Mouse (Mus musculus) hindbrain, embryonic 14.5 days (tissue): Measurements from ENCODE around the gene Stk40. TPM values are rescaled to one million over a fixed set of nuclear protein-coding genes. Genes with fewer than 3 reads are reported as not detected.

ENCODE experiments used
- ATAC-seq: fragments of 200-750 bp; cut with Nextera tagmentation; 2 replicates; pipeline ENCODE4 v1.8.0; 2017; ENCODE audit warnings: moderate number of reproducible peaks, mild to moderate bottlenecking, moderate TSS enrichment, moderate library complexity; ENCODE audit not compliant: low FRiP score
- DNase-seq: peaks from one replicate; pipeline ENCODE4 v3.0.0-alpha.2; 2015; ENCODE audit warnings: low spot score
- H3K27ac ChIP-seq: fragments of 300-500 bp; sonication (generic); 2 replicates; pipeline ENCODE4 v1.5.1; 2014; ENCODE audit warnings: mild to moderate bottlenecking, moderate library complexity
- H3K27me3 ChIP-seq: fragments of 300-500 bp; sonication (generic); 2 replicates; pipeline ENCODE4 v1.6.1; 2014; ENCODE audit warnings: mild to moderate bottlenecking, low read length, mixed read lengths; ENCODE audit not compliant: control insufficient read depth, insufficient read depth
- H3K36me3 ChIP-seq: fragments of 300-500 bp; sonication (generic); replicated peaks from 2 replicates; pipeline ENCODE4 v1.6.1; 2014; ENCODE audit not compliant: control insufficient read depth, insufficient read depth
- H3K4me1 ChIP-seq: fragments of 300-500 bp; sonication (generic); replicated peaks from 2 replicates; pipeline ENCODE4 v1.6.1; 2014; ENCODE audit warnings: antibody characterized with exemption, low read length, mixed read lengths; ENCODE audit not compliant: control insufficient read depth, insufficient read depth
- H3K4me2 ChIP-seq: fragments of 300-500 bp; sonication (generic); replicated peaks from 2 replicates; pipeline ENCODE4 v1.6.1; 2014; ENCODE audit warnings: mild to moderate bottlenecking, moderate library complexity
- H3K4me3 ChIP-seq: fragments of 300-500 bp; sonication (generic); replicated peaks from 2 replicates; pipeline ENCODE4 v1.5.1; 2014; ENCODE audit warnings: mild to moderate bottlenecking, low read length
- H3K9ac ChIP-seq: fragments of 300-500 bp; sonication (generic); 2 replicates; pipeline ENCODE4 v1.6.1; 2014
- H3K9me3 ChIP-seq: fragments of 300-500 bp; sonication (generic); 2 replicates; pipeline ENCODE4 v1.6.1; 2016; ENCODE audit warnings: low read length; ENCODE audit not compliant: control insufficient read depth
- WGBS: fragments of 180-500 bp; shearing (Covaris S2); extraction: QIAGEN DNeasy Blood & Tissue Kit; methylation state at CpG from one replicate; pipeline ENCODE4 v1.1.7; 2014; 5-methylcytosine and 5-hydroxymethylcytosine counted together
- polyA plus RNA-seq: library from polyadenylated mRNA; unstranded; fragments of >200 nt; fragmentation: Nextera tagmentation; extraction: Ambion mirVana; gene quantifications from 2 replicates; pipeline ENCODE4 v1.2.1, GENCODE M21; 2014

Gene Stk40
- polyA plus RNA-seq = 24.2 and 25.2 TPM in 2 replicates

- no peaks in the 10 kb centered on the region for H3K36me3 ChIP-seq
- peak within 1 kb of the TSS; percentile 98 for H3K4me2 ChIP-seq
- WGBS = under 1% methylated on average over 34 of the region's 34 CpGs
- DNase-seq = peak; percentile 99
- H3K4me3 ChIP-seq = peak within 1 kb of the TSS; percentile 96
- H3K9ac ChIP-seq = peak within 1 kb of the TSS; percentile 89
- H3K27me3 ChIP-seq = no peaks in the 10 kb centered on the region
- H3K9me3 ChIP-seq = no peaks in the 10 kb centered on the region
- ATAC-seq = peak; percentile 96
- H3K4me1 ChIP-seq = peaks cover 41% of the 10 kb centered on the region
- peak within 1 kb of the TSS; percentile 90 for H3K27ac ChIP-seq
These were observed at the start of gene Stk40 for GRCm38 (mm10) chr4:126103590-126104068. Gene Stk40 (plus strand): TSS chr4:126103957.

GRCm38 (mm10) chr4:126057207-126058133 is 46.3 kb upstream of the Stk40 start:
- Histone ChIP-seq H3K9ac (peak overlapping the region; percentile 61), H3K9me3 (no peaks in the 10 kb centered on the region), H3K27ac (no peak overlapping the region), H3K27me3 (no peaks in the 10 kb centered on the region), H3K4me1 (peaks cover 11% of the 10 kb centered on the region), H3K4me3 (peak overlapping the region; percentile 73), H3K36me3 (peaks cover 41% of the 10 kb centered on the region), H3K4me2 (peak overlapping the region; percentile 83)
- ATAC-seq (no peak), DNase-seq (peak; percentile 26)
- WGBS = 18% methylated on average over 19 of the region's 19 CpGs

GRCm38 (mm10) chr4:126058134-126058996 is 45.4 kb upstream of the Stk40 start, which contains the start of gene Oscp1:
Gene Oscp1 (plus strand): TSS chr4:126058565.
- ATAC-seq (peak; percentile 97), DNase-seq (peak; percentile 95)
- Histone ChIP-seq H3K36me3 (peaks cover 35% of the 10 kb centered on the region), H3K27me3 (no peaks in the 10 kb centered on the region), H3K27ac (peak within 1 kb of the TSS; percentile 36; the same call in 1 of the 2 replicates), H3K4me2 (peak within 1 kb of the TSS; percentile 83), H3K9ac (peak within 1 kb of the TSS; percentile 84), H3K4me3 (peak within 1 kb of the TSS; percentile 73), H3K9me3 (no peaks in the 10 kb centered on the region), H3K4me1 (peaks cover 11% of the 10 kb centered on the region)
- under 1% methylated on average over 57 of the region's 57 CpGs for WGBS

- peak overlapping the region; percentile 73 for H3K4me3 ChIP-seq
- H3K9ac ChIP-seq = peak overlapping the region; percentile 84
- H3K9me3 ChIP-seq = no peaks in the 10 kb centered on the region
- DNase-seq (no peak), ATAC-seq (no peak)
- WGBS = 33% methylated on average over 9 of the region's 9 CpGs
- peaks cover 11% of the 10 kb centered on the region for H3K4me1 ChIP-seq
- no peaks in the 10 kb centered on the region for H3K27me3 ChIP-seq
- peak overlapping the region; percentile 83 for H3K4me2 ChIP-seq
- no peak overlapping the region for H3K27ac ChIP-seq
- H3K36me3 ChIP-seq = peaks cover 30% of the 10 kb centered on the region
These were observed 44.8 kb upstream of the Stk40 start for GRCm38 (mm10) chr4:126058997-126059362.

- Histone ChIP-seq H3K27me3 (no peaks in the 10 kb centered on the region), H3K36me3 (0 out of 2 replicates have a peak, but pooled peaks cover 3% of the 10 kb centered on the region), H3K9me3 (no peaks in the 10 kb centered on the region), H3K4me1 (peaks cover 8% of the 10 kb centered on the region), H3K27ac (no peak overlapping the region), H3K4me2 (no peak overlapping the region), H3K4me3 (no peak overlapping the region), H3K9ac (no peak overlapping the region)
- no peak for DNase-seq
- no peak for ATAC-seq
- WGBS = 37% methylated on average over 1 of the region's 1 CpGs
These were observed 40.9 kb upstream of the Stk40 start for GRCm38 (mm10) chr4:126062856-126063255.

- DNase-seq (no peak), ATAC-seq (no peak)
- H3K9me3 ChIP-seq = no peaks in the 10 kb centered on the region
- no peak overlapping the region for H3K27ac ChIP-seq
- 0 out of 2 replicates have a peak, but pooled peaks cover 3% of the 10 kb centered on the region for H3K36me3 ChIP-seq
- no peak overlapping the region for H3K4me3 ChIP-seq
- 88% methylated on average over 7 of the region's 7 CpGs for WGBS
- H3K4me2 ChIP-seq = no peak overlapping the region
- no peaks in the 10 kb centered on the region for H3K4me1 ChIP-seq
- H3K9ac ChIP-seq = no peak overlapping the region
- no peaks in the 10 kb centered on the region for H3K27me3 ChIP-seq
These were observed 38.5 kb upstream of the Stk40 start for GRCm38 (mm10) chr4:126065241-126065640.

- ATAC-seq (no peak), DNase-seq (no peak)
- no peaks in the 10 kb centered on the region for H3K27me3 ChIP-seq
- no peaks in the 10 kb centered on the region for H3K9me3 ChIP-seq
- no peaks in the 10 kb centered on the region for H3K4me1 ChIP-seq
- H3K36me3 ChIP-seq = 0 out of 2 replicates have a peak, but pooled peaks cover 3% of the 10 kb centered on the region
- H3K9ac ChIP-seq = no peak overlapping the region; the same call in 1 of the 2 replicates
- no peak overlapping the region for H3K4me2 ChIP-seq
- WGBS = 82% methylated on average over 15 of the region's 15 CpGs
- H3K4me3 ChIP-seq = no peak overlapping the region
- H3K27ac ChIP-seq = no peak overlapping the region
These were observed 36.2 kb upstream of the Stk40 start for GRCm38 (mm10) chr4:126067401-126068077.

GRCm38 (mm10) chr4:126068842-126069241 is 34.9 kb upstream of the Stk40 start:
- Histone ChIP-seq H3K36me3 (peaks cover under 1% of the 10 kb centered on the region; the same call in 1 of the 2 replicates), H3K4me3 (no peak overlapping the region), H3K27ac (no peak overlapping the region), H3K4me1 (no peaks in the 10 kb centered on the region), H3K4me2 (no peak overlapping the region), H3K9me3 (no peaks in the 10 kb centered on the region), H3K9ac (no peak overlapping the region), H3K27me3 (no peaks in the 10 kb centered on the region)
- 92% methylated on average over 6 of the region's 6 CpGs for WGBS
- no peak for DNase-seq
- no peak for ATAC-seq
